Mouse (Mus musculus): ENCODE results near the gene Fcer2a. TPM values are rescaled to one million over a fixed set of nuclear protein-coding genes. Genes with fewer than 3 reads are reported as not detected.

Gene Fcer2a
- total RNA-seq, 1 experiment from 2014 or later = 390 TPM

DNA sequence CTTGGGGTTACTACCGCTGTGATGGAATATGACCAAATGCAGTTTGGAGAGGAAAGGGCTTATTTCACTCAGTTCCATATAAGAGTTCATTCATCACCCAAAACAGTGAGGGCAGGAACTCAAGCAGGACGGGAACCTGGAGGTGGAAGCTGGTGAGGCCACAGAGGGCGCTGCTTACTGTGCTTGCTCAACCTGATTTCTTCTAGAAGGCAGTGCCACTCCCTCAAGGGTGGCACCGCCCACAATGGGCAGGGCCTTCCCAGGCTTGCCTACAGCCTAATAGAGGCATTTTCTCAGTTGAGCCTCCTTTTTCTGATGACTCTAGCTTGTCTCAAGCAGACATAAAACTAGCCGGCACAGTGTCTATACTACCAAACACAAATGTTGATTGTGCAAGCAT, 48.2 kb downstream of the Fcer2a start:
- peak; percentile 97 for ATAC-seq (ENCODE audit: extremely low read depth, insufficient number of reproducible peaks, low FRiP score, poor library complexity, severe bottlenecking)

Other genes starting within 250 kb of the Fcer2a start
- 1.0 and 3.7 TPM in 2 replicates for gene Pex11g, start 226.5 kb downstream of the Fcer2a start, total RNA-seq (2017)
- 0.61 TPM in 1 of 2 replicates, not detected in the other for gene Tex45, start 223.3 kb downstream of the Fcer2a start, total RNA-seq (2017)
- gene Zfp358, start 201.0 kb downstream of the Fcer2a start, total RNA-seq (2017) = 3.6 and 4.1 TPM in 2 replicates
- gene Mcoln1, start 193.7 kb downstream of the Fcer2a start, total RNA-seq (2017) = 80.5 and 83.9 TPM in 2 replicates
- gene Pnpla6, start 178.8 kb downstream of the Fcer2a start, total RNA-seq (2017) = 46.8 and 48.6 TPM in 2 replicates
- gene C330021F23Rik, start 126.2 kb downstream of the Fcer2a start, total RNA-seq (2017) = not detected in 2 replicates
- not detected in 2 replicates for gene Camsap3, start 106.9 kb downstream of the Fcer2a start, total RNA-seq (2017)
- gene Xab2, start 72.9 kb downstream of the Fcer2a start, total RNA-seq (2017) = 70.3 and 73.1 TPM in 2 replicates
- gene Pet100, start 72.6 kb downstream of the Fcer2a start, total RNA-seq (2017) = 153 and 163 TPM in 2 replicates
- gene Pcp2, start 68.6 kb downstream of the Fcer2a start, total RNA-seq (2017) = 0.86 TPM in 1 of 2 replicates, not detected in the other
- 223 and 277 TPM in 2 replicates for gene Stxbp2, start 63.2 kb downstream of the Fcer2a start, total RNA-seq (2017)
- 16.1 and 19.3 TPM in 2 replicates for gene Retn, start 38.4 kb downstream of the Fcer2a start, total RNA-seq (2017)
- gene Mcemp1, start 28.4 kb downstream of the Fcer2a start, total RNA-seq (2017) = 214 and 229 TPM in 2 replicates
- gene Fcor, start 21.8 kb downstream of the Fcer2a start, total RNA-seq (2017) = not detected in 2 replicates
- 41.5 and 45.5 TPM in 2 replicates for gene Trappc5, start 17.9 kb downstream of the Fcer2a start, total RNA-seq (2017)
- 0.58 and 0.74 TPM in 2 replicates for gene Clec4g, start 26.5 kb upstream of the Fcer2a start, total RNA-seq (2017)
- 11.6 and 15.5 TPM in 2 replicates for gene Cd209a, start 54.8 kb upstream of the Fcer2a start, total RNA-seq (2017)
- gene Cd209e, start 160.1 kb upstream of the Fcer2a start, total RNA-seq (2017) = not detected in 2 replicates
- not detected in 2 replicates for gene Cd209d, start 184.4 kb upstream of the Fcer2a start, total RNA-seq (2017)
- not detected in 2 replicates for gene Cd209b, start 232.7 kb upstream of the Fcer2a start, total RNA-seq (2017)

Measured in neutrophil, adult 5-6 weeks (primary cell).